Mouse (Mus musculus) G1E (cell line): ENCODE results near the gene Gabarapl2.

ENCODE experiments used
- CTCF ChIP-seq: IDR thresholded peaks from 2 replicates; pipeline ENCODE4 v1.5.1; 2012; ENCODE audit warnings: low read depth, low read length, inconsistent platforms, mixed read lengths
- GATA1 ChIP-seq: IDR thresholded peaks from 2 replicates; pipeline ENCODE4 v1.6.1; 2012; ENCODE audit warnings: borderline replicate concordance, low read length, inconsistent platforms, mixed read lengths
- POLR2AphosphoS5 ChIP-seq: IDR thresholded peaks from 2 replicates; pipeline ENCODE4 v1.6.1; 2012; ENCODE audit warnings: low read depth, low read length, inconsistent platforms; ENCODE audit not compliant: insufficient replicate concordance
- TAL1 ChIP-seq: conservative IDR thresholded peaks from 2 replicates; pipeline ENCODE4 v1.6.1; 2012; ENCODE audit warnings: low read depth, low read length, inconsistent platforms, mixed read lengths

DNA sequence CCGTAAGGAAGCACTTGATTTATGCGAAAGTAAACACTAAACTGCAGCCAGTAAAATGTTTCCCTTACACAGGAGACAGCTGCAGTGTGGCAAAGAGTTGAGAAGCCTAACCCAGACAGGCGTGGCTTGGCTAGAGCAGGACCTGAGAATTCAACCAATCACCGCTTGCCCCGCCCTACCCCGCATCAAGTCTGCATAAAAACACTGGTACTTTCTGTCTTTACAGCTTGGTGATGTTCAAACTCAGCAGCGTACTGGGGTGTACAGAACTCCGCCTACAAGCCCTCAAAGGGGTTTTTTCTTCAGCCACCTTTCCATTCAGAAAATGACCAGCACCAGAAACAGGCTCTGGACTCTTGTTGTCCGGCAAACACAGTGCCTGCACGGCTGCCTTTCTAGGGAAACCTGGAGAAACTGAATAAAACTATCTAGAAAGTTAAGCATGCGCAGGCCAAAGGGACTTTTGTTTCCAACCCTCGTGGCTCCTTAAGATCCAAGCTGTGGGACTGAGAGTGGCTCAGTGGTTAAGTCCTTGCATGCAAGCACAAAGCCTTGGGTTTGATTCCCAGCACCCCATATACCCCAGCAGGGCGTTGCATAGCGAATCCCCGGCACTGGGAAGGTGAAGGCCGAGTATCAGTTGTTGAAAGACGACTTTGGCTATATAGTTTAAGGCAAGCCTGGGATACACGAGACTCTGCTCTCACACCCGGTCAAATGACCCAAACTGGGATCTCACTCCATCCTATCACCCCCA, 7.7 kb upstream of the Gabarapl2 start:
- TF ChIP-seq CTCF = no peak
- no peak for TF ChIP-seq TAL1
- TF ChIP-seq GATA1 = no peak
- no peak for TF ChIP-seq POLR2AphosphoS5
